Mouse (Mus musculus): Measurements from ENCODE around the gene Cmtm5. TPM values are rescaled to one million over a fixed set of nuclear protein-coding genes. Genes with fewer than 3 reads are reported as not detected.
"Not testable (repeated sequence)": the region's sequence is repeated elsewhere in the genome, so short reads cannot be mapped to it uniquely, and the experiment has no call there.

Cmtm5 gene
- polyA plus RNA-seq, 1 experiment from 2014 or later, result 2.3 TPM

GRCm38 (mm10) chr14:54965631-54966030 lies 29.6 kb downstream of the Cmtm5 start:
- Histone ChIP-seq H3K36me3 (no peaks in the 10 kb centered on the region), H3K4me2 (replicated peaks) (no peak overlapping the region), H3K4me1 (replicated peaks) (no peaks in the 10 kb centered on the region), H3K9me3 (no peaks in the 10 kb centered on the region), H3K4me3 (replicated peaks) (no peak overlapping the region), H3K9ac (no peak overlapping the region), H3K27me3 (replicated peaks) (no peaks in the 10 kb centered on the region), H3K27ac (no peak overlapping the region)
- no peak for ATAC-seq
- WGBS, result 50% methylated on average over 6 of the region's 6 CpGs

- Histone ChIP-seq H3K4me2 (replicated peaks) (no peak within 1 kb of the TSS), H3K27me3 (replicated peaks) (no peaks in the 10 kb centered on the region), H3K4me1 (replicated peaks) (no peaks in the 10 kb centered on the region), H3K4me3 (replicated peaks) (no peak within 1 kb of the TSS), H3K9me3 (no peaks in the 10 kb centered on the region), H3K27ac (no peak within 1 kb of the TSS), H3K9ac (no peak within 1 kb of the TSS), H3K36me3 (no peaks in the 10 kb centered on the region)
- WGBS, result 71% methylated on average over 7 of the region's 7 CpGs
- no peak for ATAC-seq
Measured at GRCm38 (mm10) chr14:54966320-54966977, 30.4 kb downstream of the Cmtm5 start, which contains the start of gene Myh6. Gene Myh6, minus strand, starts transcription at chr14:54966927.

GRCm38 (mm10) chr14:54967874-54968273 lies 31.8 kb downstream of the Cmtm5 start:
- Histone ChIP-seq H3K4me2 (replicated peaks) (no peak overlapping the region), H3K9ac (no peak overlapping the region), H3K27me3 (replicated peaks) (no peaks in the 10 kb centered on the region), H3K27ac (no peak overlapping the region), H3K36me3 (no peaks in the 10 kb centered on the region), H3K4me1 (replicated peaks) (no peaks in the 10 kb centered on the region), H3K9me3 (no peaks in the 10 kb centered on the region), H3K4me3 (replicated peaks) (no peak overlapping the region)
- 91% methylated on average over 3 of the region's 3 CpGs for WGBS
- ATAC-seq, result no peak

- no peak overlapping the region for H3K4me2 ChIP-seq (replicated peaks)
Measured at GRCm38 (mm10) chr14:54968344-54968743, 32.3 kb downstream of the Cmtm5 start.

GRCm38 (mm10) chr14:54972786-54973185 lies 36.7 kb downstream of the Cmtm5 start:
- 89% methylated on average over 11 of the region's 11 CpGs for WGBS
- H3K4me2 ChIP-seq (replicated peaks); H3K9me3 ChIP-seq; H3K4me3 ChIP-seq (replicated peaks); H3K27me3 ChIP-seq (replicated peaks); H3K27ac ChIP-seq; H3K36me3 ChIP-seq; H3K4me1 ChIP-seq (replicated peaks); ATAC-seq; H3K9ac ChIP-seq: not testable (repeated sequence)

More at GRCm38 (mm10) chr14:54968344-54968743, 32.3 kb downstream of the Cmtm5 start:
- Histone ChIP-seq H3K4me1 (replicated peaks) (no peaks in the 10 kb centered on the region), H3K4me3 (replicated peaks) (no peak overlapping the region), H3K36me3 (no peaks in the 10 kb centered on the region), H3K9me3 (no peaks in the 10 kb centered on the region), H3K27ac (no peak overlapping the region), H3K9ac (no peak overlapping the region), H3K27me3 (replicated peaks) (no peaks in the 10 kb centered on the region)
- ATAC-seq, result no peak

- no peak overlapping the region for H3K27ac ChIP-seq
- H3K4me2 ChIP-seq (replicated peaks), result no peak overlapping the region
- H3K9ac ChIP-seq, result no peak overlapping the region
- H3K27me3 ChIP-seq (replicated peaks), result no peaks in the 10 kb centered on the region
- H3K4me1 ChIP-seq (replicated peaks), result no peaks in the 10 kb centered on the region
- no peak for ATAC-seq
- 75% methylated on average over 6 of the region's 6 CpGs for WGBS
- no peaks in the 10 kb centered on the region for H3K36me3 ChIP-seq
- H3K9me3 ChIP-seq, result no peaks in the 10 kb centered on the region
- no peak overlapping the region for H3K4me3 ChIP-seq (replicated peaks)
Measured at GRCm38 (mm10) chr14:54974068-54974791, 38.2 kb downstream of the Cmtm5 start.

GRCm38 (mm10) chr14:54976633-54977032 lies 40.6 kb downstream of the Cmtm5 start, which contains the start of gene Gm17428:
Gene Gm17428, plus strand, starts transcription at chr14:54976933.
- Histone ChIP-seq H3K9ac (no peak within 1 kb of the TSS), H3K36me3 (no peaks in the 10 kb centered on the region), H3K4me2 (replicated peaks) (no peak within 1 kb of the TSS), H3K27me3 (replicated peaks) (no peaks in the 10 kb centered on the region), H3K27ac (no peak within 1 kb of the TSS), H3K9me3 (no peaks in the 10 kb centered on the region), H3K4me1 (replicated peaks) (no peaks in the 10 kb centered on the region), H3K4me3 (replicated peaks) (no peak within 1 kb of the TSS)
- no peak for ATAC-seq
- 63% methylated on average over 1 of the region's 1 CpGs for WGBS

GRCm38 (mm10) chr14:54978664-54979063 lies 42.6 kb downstream of the Cmtm5 start:
- no peaks in the 10 kb centered on the region for H3K9me3 ChIP-seq
- no peaks in the 10 kb centered on the region for H3K36me3 ChIP-seq
- H3K9ac ChIP-seq, result no peak overlapping the region
- no peak for ATAC-seq
- no peaks in the 10 kb centered on the region for H3K27me3 ChIP-seq (replicated peaks)
- no peak overlapping the region for H3K4me3 ChIP-seq (replicated peaks)
- no peak overlapping the region for H3K27ac ChIP-seq
- H3K4me1 ChIP-seq (replicated peaks), result no peaks in the 10 kb centered on the region
- H3K4me2 ChIP-seq (replicated peaks), result no peak overlapping the region
- 82% methylated on average over 8 of the region's 8 CpGs for WGBS

GRCm38 (mm10) chr14:54981934-54982333 lies 45.9 kb downstream of the Cmtm5 start:
- Histone ChIP-seq H3K27ac (no peak overlapping the region), H3K9me3 (no peaks in the 10 kb centered on the region), H3K4me2 (replicated peaks) (no peak overlapping the region), H3K4me3 (replicated peaks) (no peak overlapping the region), H3K4me1 (replicated peaks) (no peaks in the 10 kb centered on the region), H3K36me3 (no peaks in the 10 kb centered on the region), H3K27me3 (replicated peaks) (no peaks in the 10 kb centered on the region), H3K9ac (no peak overlapping the region)
- WGBS, result 92% methylated on average over 7 of the region's 7 CpGs
- ATAC-seq, result no peak

- not testable (repeated sequence) for H3K4me3 ChIP-seq (replicated peaks); H3K36me3 ChIP-seq; H3K4me1 ChIP-seq (replicated peaks); H3K27ac ChIP-seq; H3K27me3 ChIP-seq (replicated peaks); H3K4me2 ChIP-seq (replicated peaks); H3K9me3 ChIP-seq; ATAC-seq; H3K9ac ChIP-seq
- 92% methylated on average over 9 of the region's 9 CpGs for WGBS
Measured at GRCm38 (mm10) chr14:54988350-54988874, 52.4 kb downstream of the Cmtm5 start.
